Mouse (Mus musculus): ENCODE data around the gene Ube2r2.

DNA sequence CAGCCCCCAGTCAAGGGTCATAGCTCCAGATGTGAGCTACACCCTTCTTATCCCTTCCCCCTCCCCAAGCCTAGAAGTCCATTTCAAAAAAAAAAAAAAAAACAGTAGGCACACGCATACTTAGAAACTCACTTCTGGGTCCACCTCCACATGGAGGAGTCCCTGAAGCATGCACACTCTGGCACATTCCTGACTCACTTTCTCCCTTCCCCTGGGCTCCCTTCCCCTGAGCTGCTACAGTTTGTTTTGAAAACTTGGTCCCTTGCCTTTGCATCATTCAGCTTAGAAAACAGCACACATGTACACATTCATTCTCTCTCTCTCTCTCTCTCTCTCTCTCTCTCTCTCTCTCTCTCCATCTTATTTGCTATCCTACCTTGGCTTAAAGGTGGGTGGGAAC lies 42.6 kb upstream of the Ube2r2 start:
- TF ChIP-seq CTCF (IDR thresholded peaks at IDR 0.05; ENCODE audit: extremely low read depth, insufficient read depth, insufficient read length, insufficient replicate concordance) (no peak), POLR2A (IDR thresholded peaks at IDR 0.05; ENCODE audit: low read depth, low read length) (no peak)
